In genomic region chr5:111987036-111987435, GRCm38 (mm10) we compare ENCODE assay signal across 14 mouse cellular contexts.
A peak's percentile ranks its signal among the peaks of the same experiment; 100 is the strongest.
DNase-seq lines count a peak whose midpoint lies in the region; ATAC-seq lines count a peak whose summit lies in the region.
"Had no signal": no experiment of that assay in that cellular context is flagged by ENCODE, and none has a peak within 500 bp of the region (broad histone marks: within the 10 kb centered on the region; RNA-seq: fewer than 3 reads in every experiment).

No protein-coding gene starts in this region.

- ATAC-seq in erythroblast, adult 5-6 weeks (replicated peaks; ENCODE audit: low FRiP score, poor library complexity, severe bottlenecking) = no peak
- no peak for ATAC-seq in CD4-positive, CD25-positive, alpha-beta regulatory T cell, adult 4 months
- ATAC-seq: lung, postnatal 0 days; midbrain, embryonic 13.5 days; Patski had no signal

- peak; percentile 41 for DNase-seq in heart, postnatal 4 days
- no peak for DNase-seq in heart, adult 8-10 months (ENCODE audit: low spot score)
- DNase-seq in thymus, postnatal 4 days = peak; percentile 33
- no peak for DNase-seq in thymus, postnatal 0 days (ENCODE audit: low spot score)
- DNase-seq in forelimb bud, embryonic 11.5 days (ENCODE audit: low read depth, low spot score) = peak; percentile 43
- DNase-seq in gastrocnemius, postnatal 10 days = no peak
- DNase-seq: adrenal gland, postnatal 25 days; cerebellum, adult 11 months; thymus, adult 2 months had no signal

Comparison
In these comparisons a context has a peak if more than half of its experiments do, and no peak if none do; other contexts are left out.
1. DNase-seq: peak in heart, postnatal 4 days (single experiment), thymus, postnatal 4 days (single experiment) and forelimb bud, embryonic 11.5 days (single experiment); none in heart, adult 8-10 months (single experiment), thymus, postnatal 0 days (single experiment) and gastrocnemius, postnatal 10 days (single experiment).